Comparison of ENCODE assay signal across 11 mouse cellular contexts in genomic region chr5:67134698-67135097, GRCm38 (mm10). TPM values are rescaled to one million over a fixed set of nuclear protein-coding genes. Genes with fewer than 3 reads are reported as not detected.
DNase-seq lines count a peak whose midpoint lies in the region; ATAC-seq lines count a peak whose summit lies in the region.
"Had no signal": no experiment of that assay in that cellular context is flagged by ENCODE, and none has a peak within 500 bp of the region (broad histone marks: within the 10 kb centered on the region; RNA-seq: fewer than 3 reads in every experiment).

No protein-coding gene starts in this region.

- DNase-seq in embryo, embryonic 11 days = peak; percentile 55
- DNase-seq in embryo, embryonic 10 days (ENCODE audit: low spot score) = no peak
- DNase-seq in left cerebral cortex, postnatal 4 days = peak; percentile 62
- DNase-seq in left cerebral cortex, postnatal 14 days (ENCODE audit: low spot score in 2 of 2) = no peak
- DNase-seq in MN1 (ENCODE audit: low spot score) = peak; percentile 15
- no peak for DNase-seq in ovary, postnatal 14 days (ENCODE audit: low spot score)
- DNase-seq in heart, adult 9 months (ENCODE audit: low spot score in 2 of 2) = no peak
- DNase-seq: gastrocnemius, postnatal 10 days; kidney, adult 18-20 months had no signal

- ATAC-seq in granulocyte monocyte progenitor cell, adult 5-6 weeks (replicated peaks; ENCODE audit: poor library complexity, severe bottlenecking) = peak; percentile 33; the same call in 1 of the 2 replicates

- intact Hi-C loops in left cerebral cortex, postnatal 4 days (cut with DNase I) = no loop called here
- intact Hi-C loops in left cerebral cortex, postnatal 14 days (cut with DNase I) = no loop called here

RNA-seq across cellular contexts. Expression of gene Phox2b, which starts 35.6 kb away (rescaled TPM):
- not detected for total RNA-seq in left cerebral cortex, postnatal 4 days (2021)
- not detected for total RNA-seq in left cerebral cortex, postnatal 14 days (2021)
- total RNA-seq in granulocyte monocyte progenitor cell, adult 5-6 weeks (2014; fragmentation: Nextera tagmentation) = not detected in 2 replicates
- total RNA-seq in granulocyte monocyte progenitor cell, adult 5-6 weeks (2017) = not detected in 2 replicates
- total RNA-seq: gastrocnemius, postnatal 10 days; left cerebral cortex, adult 2 months had no signal

Comparison
In these comparisons a context has a peak if more than half of its experiments do, and no peak if none do; other contexts are left out.
1. DNase-seq: peak in embryo, embryonic 11 days (single experiment), left cerebral cortex, postnatal 4 days (single experiment) and MN1 (single experiment); none in embryo, embryonic 10 days (single experiment), left cerebral cortex, postnatal 14 days (0 of 2), ovary, postnatal 14 days (single experiment) and heart, adult 9 months (0 of 2).